Mouse (Mus musculus) testis, adult 2 months (tissue): Measurements from ENCODE around the gene Mettl8. TPM values are rescaled to one million over a fixed set of nuclear protein-coding genes. Genes with fewer than 3 reads are reported as not detected.

Source experiments
- H3K27ac ChIP-seq: fragments of 200-500 bp; 2 replicates; pipeline ENCODE4 v1.5.1; 2012; ENCODE audit warnings: low read depth, low read length; ENCODE audit not compliant: control insufficient read depth, insufficient read depth
- H3K27me3 ChIP-seq: fragments of 200-500 bp; 2 replicates; pipeline ENCODE4 v1.6.1; 2012; ENCODE audit warnings: mild to moderate bottlenecking, low read length, moderate library complexity; ENCODE audit not compliant: control insufficient read depth, insufficient read depth
- H3K36me3 ChIP-seq: fragments of 200-500 bp; 2 replicates; pipeline ENCODE4 v1.6.1; 2012; ENCODE audit warnings: mild to moderate bottlenecking, low read length; ENCODE audit not compliant: control insufficient read depth, insufficient read depth
- H3K4me1 ChIP-seq: fragments of 200-500 bp; 2 replicates; pipeline ENCODE4 v1.6.1; 2012; ENCODE audit warnings: low read length; ENCODE audit not compliant: control insufficient read depth, insufficient read depth
- H3K4me3 ChIP-seq: fragments of 200-500 bp; 2 replicates; pipeline ENCODE4 v1.5.1; 2012; ENCODE audit warnings: low read depth, mild to moderate bottlenecking, low read length, moderate library complexity, mixed read lengths; ENCODE audit not compliant: control insufficient read depth
- CTCF ChIP-seq: fragments of 200-500 bp; IDR thresholded peaks from 2 replicates; pipeline ENCODE4 v1.5.1; 2012; ENCODE audit warnings: low read depth, mild to moderate bottlenecking, inconsistent platforms, low read length, moderate library complexity; ENCODE audit not compliant: control insufficient read depth, insufficient read depth, insufficient replicate concordance
- POLR2A ChIP-seq: fragments of 200-500 bp; IDR thresholded peaks from 2 replicates; pipeline ENCODE4 v1.6.1; 2012; ENCODE audit warnings: low read depth, mild to moderate bottlenecking, inconsistent platforms, low read length, moderate library complexity; ENCODE audit not compliant: control insufficient read depth
- polyA plus RNA-seq: library from polyadenylated mRNA; depleted of rRNA; stranded (reverse); fragments of >200 nt; gene quantifications from 2 replicates; pipeline ENCODE4 v1.2.3, GENCODE M21; 2012

The Mettl8 gene
- polyA plus RNA-seq, 1 experiment: 2.6 TPM

DNA sequence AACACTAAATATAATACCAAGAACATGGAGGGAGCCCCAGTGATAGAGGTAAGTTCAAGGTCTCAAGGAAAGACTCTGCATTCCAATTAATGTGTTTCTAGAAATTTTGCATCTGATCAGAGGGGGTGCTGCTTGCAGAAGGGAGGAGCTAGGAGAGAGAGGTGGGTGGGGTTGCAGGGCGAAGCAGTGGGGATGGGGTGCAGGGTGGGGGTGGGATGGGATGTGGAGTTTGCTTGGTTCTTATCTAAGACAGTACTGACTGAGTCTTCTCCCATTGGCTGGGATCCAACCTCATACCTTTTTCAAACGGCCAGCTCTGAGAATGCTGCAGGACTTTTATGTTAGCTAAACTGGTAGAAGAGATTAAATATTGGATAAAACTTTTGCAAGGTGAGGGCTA, 56.6 kb downstream of the Mettl8 start:
- Histone ChIP-seq H3K27ac (no peak overlapping the region), H3K27me3 (no peaks in the 10 kb centered on the region), H3K4me3 (no peak overlapping the region), H3K4me1 (no peaks in the 10 kb centered on the region), H3K36me3 (no peaks in the 10 kb centered on the region)
- no peak for TF ChIP-seq CTCF
- TF ChIP-seq POLR2A: no peak

DNA sequence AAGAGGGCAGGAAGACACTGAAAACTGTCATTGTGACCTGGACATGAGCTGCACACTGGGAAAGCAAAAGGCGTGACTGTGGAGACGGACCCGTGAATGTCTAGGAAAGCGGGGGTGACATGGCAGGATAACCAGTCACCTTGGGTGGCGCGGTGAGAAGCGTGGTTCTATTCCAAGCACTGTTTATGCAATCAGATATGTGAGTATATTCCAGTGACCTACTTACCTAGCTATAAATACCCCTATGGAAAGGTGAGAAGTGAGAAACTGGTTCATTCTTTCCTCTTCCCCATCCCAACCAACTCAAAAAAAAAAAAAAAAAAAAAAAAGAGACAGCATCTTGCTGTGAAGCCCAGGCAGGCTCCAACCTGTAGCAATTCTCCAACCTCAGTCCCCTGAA, 58.9 kb downstream of the Mettl8 start:
- Histone ChIP-seq H3K4me1 (no peaks in the 10 kb centered on the region), H3K27ac (no peak overlapping the region), H3K36me3 (no peaks in the 10 kb centered on the region), H3K4me3 (no peak overlapping the region), H3K27me3 (no peaks in the 10 kb centered on the region)
- TF ChIP-seq CTCF (no peak), POLR2A (no peak)

DNA sequence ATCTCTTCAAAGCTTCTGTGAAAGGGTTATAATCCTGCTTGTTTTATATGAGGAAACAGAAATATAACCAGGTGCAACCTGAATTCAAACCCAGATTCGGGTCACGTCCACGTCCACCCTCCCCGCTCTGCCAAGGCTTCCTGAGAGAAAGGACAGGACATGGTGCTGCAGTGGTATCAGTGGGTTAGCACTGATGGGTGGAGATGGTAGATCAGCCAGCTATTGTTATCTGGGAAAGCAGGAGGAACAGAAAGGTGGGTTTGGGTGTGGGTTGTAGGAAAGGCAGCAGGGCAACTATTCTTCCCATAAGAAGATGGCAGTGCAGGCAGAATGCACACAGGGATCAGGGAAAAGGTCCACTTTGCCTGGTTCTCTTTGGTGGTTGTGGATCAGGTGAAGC, 59.5 kb downstream of the Mettl8 start:
- no peak overlapping the region for H3K4me3 ChIP-seq
- H3K36me3 ChIP-seq: no peaks in the 10 kb centered on the region

DNA sequence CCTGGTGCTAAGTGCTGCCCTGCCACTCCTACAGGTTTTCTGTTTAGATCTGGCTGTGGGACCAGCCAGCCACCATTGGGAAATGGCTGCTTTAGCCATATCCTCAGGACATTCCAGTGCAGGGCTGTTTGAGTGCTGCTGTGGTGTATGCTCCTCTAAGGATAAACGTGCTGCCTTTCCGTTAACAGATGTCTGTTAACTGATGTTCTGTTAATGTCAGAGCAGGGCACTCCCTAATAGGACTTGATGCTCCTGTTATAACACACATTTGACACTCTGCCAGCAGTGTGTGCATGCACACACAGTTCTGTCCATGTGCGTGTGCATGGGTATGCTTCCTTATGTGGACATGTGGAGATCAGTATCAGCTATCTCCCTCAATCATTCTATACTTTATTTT, 61.6 kb downstream of the Mettl8 start:
- H3K4me3 ChIP-seq: no peak overlapping the region
- no peak overlapping the region for H3K27ac ChIP-seq
- no peaks in the 10 kb centered on the region for H3K27me3 ChIP-seq
- H3K36me3 ChIP-seq: no peaks in the 10 kb centered on the region
- no peaks in the 10 kb centered on the region for H3K4me1 ChIP-seq
- TF ChIP-seq POLR2A (no peak), CTCF (no peak)

More for the DNA sequence above, 59.5 kb downstream of the Mettl8 start:
- H3K27me3 ChIP-seq: no peaks in the 10 kb centered on the region
- TF ChIP-seq POLR2A (no peak), CTCF (no peak)
- no peak overlapping the region for H3K27ac ChIP-seq
- no peaks in the 10 kb centered on the region for H3K4me1 ChIP-seq

DNA sequence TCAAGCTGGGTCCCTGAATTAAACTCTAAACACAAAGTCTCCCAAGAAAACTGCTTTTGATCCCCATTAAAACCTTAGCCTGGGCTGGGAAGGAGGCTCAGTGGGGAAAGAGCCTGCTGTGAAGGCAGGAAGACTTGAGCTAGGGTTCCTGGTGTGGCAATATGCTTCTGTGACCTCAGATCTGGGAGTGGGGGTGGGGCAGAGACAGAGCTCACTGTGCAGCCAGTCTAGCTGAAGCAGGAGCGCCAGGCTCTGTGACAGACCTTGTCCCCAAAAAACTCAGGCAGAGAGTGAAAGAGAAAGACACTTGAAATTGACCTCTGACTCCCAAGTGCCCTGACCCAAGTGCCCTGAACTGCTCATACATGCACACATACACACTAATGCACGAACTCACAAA, 62.7 kb downstream of the Mettl8 start:
- no peak overlapping the region for H3K27ac ChIP-seq
- H3K4me1 ChIP-seq: no peaks in the 10 kb centered on the region
- H3K4me3 ChIP-seq: no peak overlapping the region
- no peaks in the 10 kb centered on the region for H3K36me3 ChIP-seq
- TF ChIP-seq CTCF: no peak
- no peak for TF ChIP-seq POLR2A
- H3K27me3 ChIP-seq: no peaks in the 10 kb centered on the region

DNA sequence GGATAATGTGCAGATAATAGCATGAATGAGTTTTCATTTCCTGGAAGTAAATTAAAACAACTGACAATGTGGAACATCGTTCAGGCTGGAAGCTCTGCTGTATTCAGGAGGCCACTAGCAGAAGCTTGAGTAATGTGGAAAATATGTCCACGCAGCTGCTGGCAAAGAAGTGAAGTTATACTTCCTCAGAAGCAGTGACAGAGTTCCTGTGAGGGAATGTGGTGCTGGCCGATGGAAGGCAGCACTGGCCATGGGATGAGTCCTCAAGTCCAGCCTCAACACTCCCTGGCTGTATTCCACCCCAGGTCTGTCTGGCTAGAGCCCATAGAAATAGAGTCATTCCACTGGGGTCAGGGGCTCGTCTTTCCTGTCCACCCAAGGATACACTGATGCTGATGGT, 65.2 kb downstream of the Mettl8 start:
- H3K4me1 ChIP-seq: no peaks in the 10 kb centered on the region
- H3K27me3 ChIP-seq: no peaks in the 10 kb centered on the region
- H3K4me3 ChIP-seq: no peak overlapping the region
- H3K27ac ChIP-seq: no peak overlapping the region
- no peaks in the 10 kb centered on the region for H3K36me3 ChIP-seq
- no peak for TF ChIP-seq POLR2A
- TF ChIP-seq CTCF: no peak

DNA sequence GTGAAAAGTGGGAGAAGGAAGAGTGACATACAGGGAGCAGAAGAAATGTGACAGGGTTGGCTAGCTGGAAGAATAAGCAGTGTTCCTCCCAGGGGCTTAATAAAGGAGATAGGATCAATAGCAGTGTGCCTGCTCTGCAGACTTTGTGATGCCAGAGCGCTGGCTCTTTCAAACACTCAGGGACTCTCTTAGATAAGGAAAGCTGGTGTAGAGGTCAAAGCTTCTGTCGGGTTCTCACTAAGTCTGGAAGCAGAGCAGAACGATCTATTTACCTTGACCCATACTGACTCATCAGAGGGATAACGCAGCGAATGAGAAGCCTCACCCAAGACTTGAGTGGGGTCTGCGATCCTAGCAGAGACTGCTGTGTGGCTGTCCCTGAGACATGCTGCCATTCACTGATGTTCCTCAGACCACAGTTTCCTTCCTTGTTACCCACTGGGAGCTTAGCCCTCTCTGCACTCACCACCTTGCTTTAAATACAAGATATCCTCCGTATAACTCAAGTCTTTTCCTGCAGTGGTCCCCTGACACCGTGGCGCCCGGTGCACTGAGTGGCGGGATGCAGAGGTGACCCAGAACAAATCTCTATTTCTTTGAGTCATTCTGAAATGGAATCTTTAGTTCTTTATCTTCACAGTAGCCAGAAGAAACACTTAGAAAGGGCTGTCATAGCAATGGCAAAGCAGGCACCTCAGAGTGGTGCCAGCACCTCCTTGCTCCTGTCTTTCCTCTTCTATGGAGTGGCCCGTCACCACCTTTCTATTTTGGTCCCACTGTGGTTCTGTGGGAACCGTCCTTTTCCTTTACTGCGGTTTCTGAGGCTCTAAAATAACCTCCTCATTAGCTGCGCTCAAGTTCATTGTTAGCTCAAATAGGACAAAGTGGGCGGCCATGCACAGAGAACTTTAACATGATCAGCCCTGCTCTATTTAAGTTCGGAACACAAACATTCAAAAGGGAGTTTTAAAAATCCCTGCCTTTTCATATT, 65.9 kb downstream of the Mettl8 start:
- TF ChIP-seq POLR2A (no peak), CTCF (no peak)
- no peaks in the 10 kb centered on the region for H3K27me3 ChIP-seq
- no peaks in the 10 kb centered on the region for H3K36me3 ChIP-seq
- no peak overlapping the region for H3K27ac ChIP-seq
- H3K4me3 ChIP-seq: no peak overlapping the region
- H3K4me1 ChIP-seq: no peaks in the 10 kb centered on the region

DNA sequence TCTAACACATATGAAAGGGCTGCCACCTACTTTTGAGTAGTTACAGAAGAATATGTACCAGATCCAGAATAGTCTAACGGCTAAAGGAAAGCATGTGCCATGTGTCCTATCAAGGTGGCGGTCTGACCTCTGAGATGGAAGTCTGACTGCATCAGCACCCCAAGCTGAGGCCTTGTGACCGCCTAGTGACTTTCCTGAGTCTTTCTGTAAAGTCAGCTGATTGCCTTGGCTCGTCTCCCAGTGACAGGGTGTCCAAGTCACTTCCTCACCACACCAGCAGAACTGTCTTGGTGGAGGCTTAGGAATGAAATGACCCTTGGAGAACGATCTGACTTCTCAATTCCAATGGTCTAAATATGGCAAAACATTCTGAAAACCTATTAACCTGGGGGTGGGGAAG, 77.1 kb downstream of the Mettl8 start:
- no peaks in the 10 kb centered on the region for H3K27me3 ChIP-seq
- H3K27ac ChIP-seq: no peak overlapping the region
- no peak for TF ChIP-seq POLR2A
- H3K4me1 ChIP-seq: no peaks in the 10 kb centered on the region
- H3K36me3 ChIP-seq: no peaks in the 10 kb centered on the region
- H3K4me3 ChIP-seq: no peak overlapping the region
